Mouse (Mus musculus): Measurements from ENCODE around the gene Aldh1a2.

Aldh1a2 gene

DNA sequence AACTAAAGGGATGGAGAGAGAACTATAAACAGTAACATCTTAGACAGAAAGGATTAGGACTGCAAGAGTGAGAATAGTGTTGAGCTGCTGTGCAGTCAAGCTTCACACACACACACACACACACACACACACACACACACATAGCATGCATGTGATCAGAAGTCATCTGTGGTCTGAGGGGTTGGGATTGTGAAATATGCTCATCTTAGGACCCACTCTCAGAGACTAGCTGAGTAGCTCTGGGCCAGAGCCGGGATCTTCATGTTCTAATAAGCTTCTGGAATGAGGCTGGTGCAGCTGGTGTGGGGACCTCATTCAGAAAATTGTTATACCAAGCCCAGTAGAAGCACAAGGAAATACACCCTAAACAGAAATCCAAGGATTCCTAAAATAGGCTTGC lies 75.1 kb downstream of the Aldh1a2 start:
- DNase-seq, result no peak

DNA sequence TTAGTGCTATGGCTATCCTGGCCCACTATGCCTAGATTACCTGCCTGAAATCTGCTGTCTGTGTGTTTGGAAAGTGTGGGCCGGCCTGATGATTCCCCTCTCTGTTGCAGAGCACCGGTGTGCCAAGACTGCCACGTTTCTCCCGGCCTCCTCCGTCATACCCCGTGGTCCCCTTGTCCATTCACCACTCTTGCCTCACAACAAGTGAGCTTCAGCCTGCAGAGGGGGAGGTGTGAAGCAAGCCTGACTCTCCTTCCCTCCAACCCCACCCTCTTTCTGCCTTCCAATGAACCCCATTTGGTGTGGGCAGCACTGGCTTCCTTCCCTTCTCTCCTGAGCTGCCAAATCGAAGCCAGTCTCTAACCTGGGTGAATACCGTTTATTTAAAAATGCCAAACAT lies 79.9 kb downstream of the Aldh1a2 start:
- no peak for DNase-seq

DNA sequence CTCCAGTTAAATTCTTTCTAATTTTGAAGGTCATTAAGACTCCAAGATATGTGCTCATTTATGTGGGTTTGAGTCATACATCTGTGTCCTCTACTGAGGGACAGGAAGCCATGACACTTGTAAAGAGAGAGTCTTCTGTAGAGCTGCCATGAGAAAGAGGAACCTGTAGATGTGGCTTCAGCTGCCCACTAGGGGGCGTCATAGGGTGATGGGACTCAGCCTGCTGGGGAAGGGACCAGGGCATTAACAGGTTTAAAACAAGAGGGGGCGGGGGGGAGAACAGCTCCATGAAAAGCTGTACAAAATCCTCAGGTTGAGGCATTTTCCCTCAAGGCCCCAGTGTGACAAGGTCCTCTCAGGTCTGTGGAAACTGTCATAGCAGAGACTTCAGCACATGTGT lies 88.0 kb downstream of the Aldh1a2 start:
- DNase-seq, result peak; percentile 22

DNA sequence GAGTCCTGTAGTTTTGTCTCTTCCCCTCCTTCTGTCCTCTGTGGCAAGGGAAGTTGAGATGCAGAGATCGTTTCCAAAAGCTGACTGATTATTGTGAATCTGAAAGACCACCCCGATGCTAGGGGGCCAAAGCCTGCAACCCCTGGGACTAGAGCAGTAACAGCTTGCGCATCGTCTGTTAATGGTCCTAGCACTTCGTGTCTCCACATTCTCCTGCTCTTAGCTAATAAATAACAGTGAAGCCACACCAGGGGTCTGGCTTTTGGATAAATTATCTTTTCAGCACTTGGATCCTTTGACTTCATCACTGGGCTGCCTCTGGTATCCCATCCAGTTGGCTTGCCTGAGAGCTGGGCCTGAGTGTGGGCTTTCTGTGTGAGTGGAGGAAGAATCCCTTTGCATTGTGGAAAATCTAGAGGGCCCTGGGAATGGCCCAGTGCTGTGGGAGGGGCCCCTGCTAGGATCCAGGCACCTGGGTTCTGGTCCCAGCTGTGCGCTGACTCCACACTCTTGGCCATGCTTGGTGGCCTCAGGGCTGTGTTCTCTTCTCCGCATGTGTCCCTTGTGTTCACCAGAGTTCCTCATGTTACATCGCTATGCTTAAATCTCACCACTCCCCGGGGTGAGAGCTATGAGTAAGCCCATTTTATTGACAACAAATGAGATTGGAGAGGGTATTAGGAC lies 91.7 kb downstream of the Aldh1a2 start:
- no peak for DNase-seq

- DNase-seq, result no peak
Measured at GRCm38 (mm10) chr9:71315960-71316359, 100.4 kb downstream of the Aldh1a2 start.

DNA sequence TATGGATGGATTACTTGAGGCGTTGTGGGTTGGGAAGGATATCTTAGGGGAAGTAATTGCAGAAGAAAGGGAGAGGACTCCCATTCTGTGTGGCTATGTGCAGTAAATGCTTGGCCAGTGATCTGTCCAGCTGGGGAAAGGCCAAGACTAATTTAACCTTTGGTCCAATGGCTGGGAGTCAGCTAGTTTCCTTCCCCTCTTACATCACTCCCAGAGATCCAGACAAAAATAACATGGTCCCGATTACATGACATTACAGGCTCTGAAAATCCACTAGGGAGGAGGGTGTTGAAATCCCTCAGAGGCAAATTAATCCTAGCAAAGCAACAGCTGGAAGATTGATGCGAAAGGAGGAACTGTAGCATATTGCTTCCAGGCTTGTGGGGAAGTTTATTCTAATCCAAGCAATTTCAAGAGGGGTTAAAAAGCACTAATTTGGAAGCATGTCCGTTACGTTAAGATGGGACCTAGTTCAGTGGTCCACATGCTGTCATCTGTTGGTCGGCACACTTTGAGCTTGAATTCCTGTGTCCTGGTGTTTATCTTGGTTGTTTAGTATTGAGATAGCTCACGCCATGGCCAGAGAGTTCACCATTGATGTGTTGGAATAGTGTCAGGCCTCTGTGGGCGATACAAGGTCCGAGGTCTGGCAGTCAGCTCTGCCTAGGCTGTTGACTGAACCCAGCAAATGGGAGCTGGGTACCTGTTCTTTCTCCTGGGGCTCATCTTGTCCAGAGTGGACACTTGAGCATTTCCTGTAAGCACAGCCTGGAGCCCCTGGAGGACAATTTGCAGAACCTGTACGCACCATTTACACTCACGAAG lies 101.7 kb downstream of the Aldh1a2 start:
- DNase-seq, result no peak

DNA sequence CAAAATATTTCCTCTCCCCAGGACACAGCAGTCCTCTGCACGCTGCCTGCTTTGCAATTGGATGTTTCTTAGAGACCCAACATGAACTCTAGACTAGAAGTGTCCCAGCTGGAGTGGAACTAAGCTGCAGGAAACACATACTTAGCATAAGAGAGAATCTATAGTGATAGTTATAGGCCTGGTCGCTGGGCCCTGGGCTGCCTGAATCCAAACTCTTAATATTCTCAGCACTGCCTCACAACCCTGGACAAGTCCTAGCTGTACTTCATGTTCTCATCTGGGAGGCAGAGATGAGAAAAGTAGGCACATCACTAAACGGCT lies 102.3 kb downstream of the Aldh1a2 start:
- DNase-seq, result no peak

GRCm38 (mm10) chr9:71319776-71320175 lies 104.2 kb downstream of the Aldh1a2 start:
- no peak for DNase-seq

- no peak for DNase-seq
Measured at GRCm38 (mm10) chr9:71320246-71321155, 104.9 kb downstream of the Aldh1a2 start.

- no peak for DNase-seq
Measured at GRCm38 (mm10) chr9:71321436-71321835, 105.8 kb downstream of the Aldh1a2 start.

DNA sequence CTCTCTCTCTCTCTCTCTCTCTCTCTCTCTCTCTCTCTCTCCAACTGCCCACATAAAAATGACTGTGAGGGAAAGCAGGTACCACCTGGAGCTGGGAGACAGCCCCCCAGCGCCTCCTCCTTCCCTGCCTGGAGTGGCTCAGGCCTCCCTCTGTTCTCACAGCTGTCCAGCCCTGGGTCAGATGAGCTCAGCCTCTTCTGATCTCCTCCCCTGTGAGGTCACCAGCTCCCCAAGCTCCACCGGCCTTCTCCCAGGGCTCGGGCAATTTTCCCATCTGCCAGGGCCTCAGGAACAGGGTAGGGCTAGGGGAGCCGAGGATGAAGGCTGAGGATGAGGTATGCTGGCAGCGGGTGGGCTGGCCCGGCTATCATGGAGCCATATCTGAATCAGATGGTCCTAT lies 106.3 kb downstream of the Aldh1a2 start:
- no peak for DNase-seq

GRCm38 (mm10) chr9:71323303-71323952 lies 107.8 kb downstream of the Aldh1a2 start:
- DNase-seq, result no peak

DNA sequence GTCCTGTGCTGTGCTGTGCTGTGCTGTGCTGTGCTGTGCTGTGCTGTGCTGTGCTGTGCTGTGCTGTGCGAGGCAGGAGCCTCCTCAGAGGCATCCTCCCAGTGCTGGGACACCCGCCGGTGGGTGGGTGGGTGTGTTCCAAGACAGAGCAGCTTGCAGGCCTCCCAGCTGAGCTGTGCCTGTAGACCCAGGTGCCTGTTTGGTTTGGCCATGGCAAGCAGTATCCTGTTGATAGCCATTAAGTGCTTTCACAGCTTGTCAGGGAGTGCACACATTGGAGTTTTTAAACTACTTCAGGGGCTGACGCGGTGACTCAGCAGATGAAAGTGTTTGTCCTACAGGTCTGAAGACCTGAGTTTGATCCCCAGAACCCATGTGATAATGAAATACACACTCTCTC lies 108.5 kb downstream of the Aldh1a2 start:
- DNase-seq, result no peak

DNA sequence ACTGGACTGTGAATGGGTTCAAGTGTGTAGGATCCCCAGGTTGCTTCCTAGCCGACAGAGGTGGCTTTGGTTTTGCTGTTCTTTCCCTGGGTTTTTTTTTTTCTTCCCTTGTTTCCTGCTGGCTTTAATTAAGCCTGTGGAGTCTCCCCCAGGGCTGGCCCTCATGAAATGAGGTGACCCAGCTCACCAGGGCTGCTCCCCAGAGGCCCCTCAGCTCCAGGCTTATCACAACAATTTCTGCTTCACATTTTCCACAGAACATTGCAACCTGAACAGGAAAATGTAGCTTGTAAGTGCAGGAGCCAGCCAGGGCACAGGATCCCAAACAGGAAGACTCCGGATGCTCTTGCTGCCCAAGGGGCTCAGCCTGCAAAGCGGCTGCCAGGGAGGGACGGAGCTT lies 110.7 kb downstream of the Aldh1a2 start:
- no peak for DNase-seq

DNA sequence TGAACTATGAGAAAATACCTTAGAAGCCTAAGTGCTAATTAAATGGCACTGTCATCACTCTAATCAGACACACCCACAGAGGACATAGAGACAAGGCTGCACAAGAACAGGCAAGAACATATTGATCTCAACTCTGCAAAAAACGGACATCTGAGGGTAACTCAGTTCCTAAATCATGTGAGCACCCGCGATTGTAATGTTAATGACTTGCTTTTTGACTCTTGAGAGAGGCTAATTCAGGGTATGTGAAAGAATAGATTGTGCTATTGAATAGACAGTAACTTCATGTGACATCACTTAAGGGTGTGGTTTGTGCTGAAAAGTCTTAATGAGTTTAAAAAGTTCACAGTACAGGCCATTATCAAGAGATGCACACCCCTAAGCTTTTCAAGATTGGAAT lies 116.1 kb downstream of the Aldh1a2 start:
- no peak for DNase-seq

DNA sequence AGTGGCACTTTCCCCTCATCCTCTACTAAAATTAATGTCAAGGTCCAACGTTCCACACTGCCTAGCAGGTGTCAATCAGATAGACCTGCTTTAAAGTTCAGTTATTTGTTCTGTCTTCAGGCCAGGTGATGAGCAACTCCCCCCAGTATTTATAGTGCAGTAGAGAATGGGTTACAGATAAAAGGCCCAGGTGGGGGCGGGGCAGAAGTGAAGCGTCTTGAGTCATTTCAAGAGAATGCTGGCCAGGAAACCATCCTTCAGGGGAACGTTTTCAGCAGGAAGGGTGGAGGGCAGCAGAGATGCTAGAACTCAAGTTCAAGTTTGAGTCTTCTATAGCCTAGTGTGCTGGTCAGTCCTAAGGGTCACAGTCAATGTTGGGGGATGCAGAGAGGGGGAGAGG lies 121.1 kb downstream of the Aldh1a2 start:
- no peak for DNase-seq

DNA sequence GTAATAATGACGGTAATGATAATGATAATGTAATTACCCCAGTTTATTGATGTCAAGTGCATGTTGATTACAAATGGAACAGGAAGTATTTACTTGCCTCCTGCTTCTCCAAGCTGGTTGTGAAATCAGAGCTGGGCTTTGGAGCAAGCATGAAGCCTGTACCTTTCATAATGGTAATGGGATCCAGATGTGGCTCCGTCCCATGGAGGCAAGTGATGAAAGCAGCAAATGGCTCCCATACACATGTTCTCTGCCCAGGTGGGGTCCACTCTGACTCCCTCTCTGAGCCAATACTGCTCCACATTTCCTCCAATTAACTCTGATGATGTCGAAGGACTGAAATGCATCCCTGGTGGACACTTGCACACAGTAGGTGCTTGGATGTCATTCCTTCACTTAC lies 121.8 kb downstream of the Aldh1a2 start:
- no peak for DNase-seq

GRCm38 (mm10) chr9:71340116-71340515 lies 124.5 kb downstream of the Aldh1a2 start:
- DNase-seq, result no peak

All from liver (tissue).